Mouse (Mus musculus): Measurements from ENCODE around the gene Mical2. TPM values are rescaled to one million over a fixed set of nuclear protein-coding genes. Genes with fewer than 3 reads are reported as not detected.

Gene Mical2
- polyA plus RNA-seq, 1 experiment: 58.2 TPM

DNA sequence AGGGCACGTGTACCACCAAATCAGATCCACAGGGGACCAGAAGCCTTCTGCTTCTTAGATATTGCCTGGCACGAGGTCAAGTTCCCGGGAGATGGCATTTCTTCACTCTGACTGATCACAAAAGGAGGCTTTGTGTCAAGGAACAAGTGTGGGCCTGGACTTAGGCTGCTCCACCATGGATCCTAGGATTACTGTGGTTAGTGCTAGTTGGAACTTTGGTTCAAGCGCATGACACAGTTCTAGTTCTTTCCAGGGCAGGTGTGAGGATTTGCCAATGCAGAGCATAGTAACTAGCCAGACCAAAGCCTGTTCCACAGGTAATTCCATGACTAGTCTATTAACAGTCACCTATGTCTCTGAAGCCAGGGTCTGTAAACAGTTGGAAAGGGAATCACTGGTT lies 20.8 kb downstream of the Mical2 start:
- 57% methylated on average over 4 of the region's 4 CpGs for WGBS
- TF ChIP-seq POLR2A (IDR thresholded peaks at IDR 0.05; ENCODE audit: borderline replicate concordance, extremely low read depth, low read depth, low read length) (no peak), CTCF (IDR thresholded peaks at IDR 0.05; ENCODE audit: insufficient read depth, low read length) (no peak)

DNA sequence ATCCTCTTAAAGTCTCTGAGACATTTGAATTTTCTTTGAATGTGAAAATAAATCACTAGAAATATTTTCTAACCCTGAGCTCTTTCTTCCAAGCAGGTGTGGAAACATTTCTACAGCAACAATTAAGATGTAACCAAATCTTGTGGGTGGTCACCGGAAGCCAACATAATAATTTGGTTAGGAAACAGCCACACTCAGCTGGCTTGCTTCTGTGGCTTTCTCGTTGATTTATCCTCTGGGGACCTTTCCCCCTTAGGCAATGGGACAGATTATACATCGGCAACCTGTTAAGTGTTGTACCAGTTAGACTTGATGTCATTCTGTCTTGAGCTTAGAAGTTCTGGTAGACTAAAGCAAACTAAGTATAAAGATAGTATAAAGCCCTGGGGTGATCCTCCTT lies 22.2 kb downstream of the Mical2 start:
- H3K4me1 ChIP-seq (ENCODE audit: control insufficient read depth, insufficient read depth, low read length): peaks cover 41% of the 10 kb centered on the region
- DNase-seq: no peak
- no peak overlapping the region for H3K4me3 ChIP-seq (replicated peaks; ENCODE audit: extremely low read depth, low read depth, low read length)
- TF ChIP-seq CTCF (IDR thresholded peaks at IDR 0.05; ENCODE audit: insufficient read depth, low read length) (no peak), POLR2A (IDR thresholded peaks at IDR 0.05; ENCODE audit: borderline replicate concordance, extremely low read depth, low read depth, low read length) (no peak)
- WGBS: 66% methylated on average over 3 of the region's 3 CpGs

More for the DNA sequence above, 20.8 kb downstream of the Mical2 start:
- no peak for DNase-seq
- Histone ChIP-seq H3K4me3 (replicated peaks; ENCODE audit: extremely low read depth, low read depth, low read length) (no peak overlapping the region), H3K4me1 (ENCODE audit: control insufficient read depth, insufficient read depth, low read length) (peaks cover 33% of the 10 kb centered on the region)

DNA sequence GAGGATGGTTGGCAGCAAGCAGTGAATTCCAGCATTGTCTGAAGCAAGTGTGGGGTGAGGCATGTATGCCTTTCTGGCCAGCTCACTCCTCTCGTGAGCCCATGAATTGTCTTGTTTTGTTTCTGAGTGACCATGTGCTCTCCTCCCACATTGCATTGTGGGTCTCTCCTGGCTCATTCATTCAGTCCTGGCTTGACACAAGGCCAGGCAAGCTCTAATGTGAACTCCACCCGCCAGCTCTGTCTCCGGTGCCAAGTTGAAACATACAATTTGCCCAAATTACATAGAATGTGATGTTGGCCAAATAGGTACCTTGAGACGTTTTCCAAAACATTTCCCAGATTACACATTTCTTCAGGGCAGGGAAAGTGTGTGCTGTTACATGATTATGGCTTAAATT lies 23.8 kb downstream of the Mical2 start:
- Histone ChIP-seq H3K4me1 (ENCODE audit: control insufficient read depth, insufficient read depth, low read length) (peaks cover 42% of the 10 kb centered on the region), H3K4me3 (replicated peaks; ENCODE audit: extremely low read depth, low read depth, low read length) (no peak overlapping the region)
- no peak for DNase-seq
- WGBS: 37% methylated on average over 4 of the region's 4 CpGs
- TF ChIP-seq POLR2A (IDR thresholded peaks at IDR 0.05; ENCODE audit: borderline replicate concordance, extremely low read depth, low read depth, low read length) (no peak), CTCF (IDR thresholded peaks at IDR 0.05; ENCODE audit: insufficient read depth, low read length) (no peak)

DNA sequence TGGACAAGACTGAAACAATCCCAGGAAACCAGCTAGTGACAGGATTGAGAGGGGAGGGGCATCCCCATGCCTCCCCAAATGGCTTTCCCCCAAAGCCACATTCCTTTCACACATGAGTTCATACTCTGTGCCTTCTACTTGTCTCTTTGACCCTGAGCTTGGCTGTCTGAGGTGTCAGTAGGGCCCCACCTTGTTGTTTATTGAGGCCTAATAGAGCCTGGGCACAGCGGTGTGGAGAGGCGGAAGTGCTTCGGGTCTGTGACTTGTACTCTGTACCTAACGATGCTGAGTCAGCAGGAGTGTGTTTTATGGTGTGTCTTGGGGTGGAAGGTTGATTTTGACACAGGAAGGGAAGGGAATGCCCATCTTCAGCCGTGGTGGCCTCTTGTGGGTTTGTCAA lies 26.4 kb downstream of the Mical2 start:
- H3K4me1 ChIP-seq (ENCODE audit: control insufficient read depth, insufficient read depth, low read length): peaks cover 30% of the 10 kb centered on the region
- 24% methylated on average over 5 of the region's 5 CpGs for WGBS
- H3K4me3 ChIP-seq (replicated peaks; ENCODE audit: extremely low read depth, low read depth, low read length): no peak overlapping the region
- DNase-seq: no peak
- TF ChIP-seq POLR2A (IDR thresholded peaks at IDR 0.05; ENCODE audit: borderline replicate concordance, extremely low read depth, low read depth, low read length) (no peak), CTCF (IDR thresholded peaks at IDR 0.05; ENCODE audit: insufficient read depth, low read length) (no peak)

DNA sequence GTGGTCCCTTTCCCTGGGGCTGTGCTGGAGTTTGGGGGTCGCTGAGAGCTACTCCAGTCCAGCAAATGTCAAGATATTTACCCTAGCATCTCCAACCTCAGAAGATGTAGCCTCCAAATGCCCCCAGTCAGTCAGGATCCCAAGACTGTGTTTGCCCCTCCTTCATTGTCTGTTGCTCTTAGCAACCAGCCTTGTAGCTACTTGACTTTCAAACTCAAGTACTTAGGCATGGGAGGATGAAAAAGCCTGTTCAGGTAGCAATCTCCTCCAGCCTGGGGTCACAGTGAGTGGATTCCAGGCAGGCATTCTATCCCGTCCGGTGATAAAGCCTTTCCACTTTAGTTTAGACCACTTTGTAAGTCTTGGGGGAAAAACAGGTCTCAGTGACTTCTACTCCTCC lies 28.6 kb downstream of the Mical2 start:
- DNase-seq: no peak
- Histone ChIP-seq H3K4me1 (ENCODE audit: control insufficient read depth, insufficient read depth, low read length) (peaks cover 35% of the 10 kb centered on the region), H3K4me3 (replicated peaks; ENCODE audit: extremely low read depth, low read depth, low read length) (no peak overlapping the region)
- 71% methylated on average over 3 of the region's 3 CpGs for WGBS
- TF ChIP-seq CTCF (IDR thresholded peaks at IDR 0.05; ENCODE audit: insufficient read depth, low read length) (no peak), POLR2A (IDR thresholded peaks at IDR 0.05; ENCODE audit: borderline replicate concordance, extremely low read depth, low read depth, low read length) (no peak)

DNA sequence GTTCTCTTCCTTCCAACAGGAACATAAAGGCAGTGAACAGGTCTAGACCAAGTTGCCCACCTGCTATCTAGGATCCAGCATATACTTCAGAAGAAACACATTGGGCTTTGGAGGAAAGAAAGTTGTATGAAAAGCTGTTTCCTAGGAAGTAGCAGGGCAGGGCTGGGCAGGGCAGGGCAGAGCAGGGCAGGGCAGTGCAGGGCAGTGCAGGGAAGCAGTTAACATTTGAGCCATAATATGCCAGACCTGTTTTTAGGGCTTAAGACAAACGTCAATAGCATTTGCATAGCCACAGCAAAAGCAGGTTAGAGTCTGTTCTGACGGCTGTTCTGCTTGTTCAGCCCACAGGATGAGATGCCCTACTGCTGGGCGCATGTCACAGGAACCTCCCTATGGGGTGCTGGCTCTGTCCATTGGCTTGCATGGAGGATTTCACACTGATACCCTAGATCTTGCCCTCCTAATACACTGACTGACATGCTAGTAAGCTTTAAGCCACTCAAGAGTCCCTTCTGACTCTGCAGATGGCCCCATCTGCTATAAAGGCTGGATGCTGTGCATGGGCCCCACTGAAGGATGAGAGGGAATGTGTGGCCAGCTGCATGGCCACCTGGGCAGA lies 29.7 kb downstream of the Mical2 start:
- no peak overlapping the region for H3K4me3 ChIP-seq (replicated peaks; ENCODE audit: extremely low read depth, low read depth, low read length)
- TF ChIP-seq CTCF (IDR thresholded peaks at IDR 0.05; ENCODE audit: insufficient read depth, low read length): no peak
- TF ChIP-seq POLR2A (IDR thresholded peaks at IDR 0.05; ENCODE audit: borderline replicate concordance, extremely low read depth, low read depth, low read length): no peak
- WGBS: 56% methylated on average over 3 of the region's 3 CpGs
- peaks cover 33% of the 10 kb centered on the region for H3K4me1 ChIP-seq (ENCODE audit: control insufficient read depth, insufficient read depth, low read length)
- no peak for DNase-seq

DNA sequence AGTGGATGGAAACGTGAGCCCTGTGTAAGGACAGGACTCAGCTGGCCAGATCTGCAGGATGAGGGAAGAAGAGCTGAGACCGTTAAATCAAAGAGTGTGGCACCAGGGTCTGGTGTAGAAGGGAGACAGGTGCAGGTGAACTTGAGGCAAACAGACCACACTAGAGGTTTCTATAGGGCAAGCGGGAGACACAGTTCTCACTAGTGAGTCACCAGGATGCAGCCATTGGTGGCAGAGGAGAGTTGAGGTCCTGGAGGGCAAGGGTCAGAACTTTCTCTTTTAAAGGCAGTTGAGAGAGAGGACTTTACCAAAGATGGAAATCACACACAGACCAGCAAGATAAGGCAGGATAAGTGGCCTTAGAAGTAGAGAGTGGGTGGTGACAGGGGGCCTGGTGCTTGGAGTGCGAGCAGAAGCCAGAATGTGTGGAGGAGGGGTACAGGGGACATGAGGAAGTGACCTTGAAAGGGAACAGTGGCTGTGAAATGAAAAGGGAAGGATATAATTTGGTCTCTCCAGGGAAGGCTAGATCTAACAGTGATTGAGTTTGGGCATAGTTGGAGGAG lies 32.8 kb downstream of the Mical2 start:
- Histone ChIP-seq H3K4me1 (ENCODE audit: control insufficient read depth, insufficient read depth, low read length) (peaks cover 20% of the 10 kb centered on the region), H3K4me3 (replicated peaks; ENCODE audit: extremely low read depth, low read depth, low read length) (no peak overlapping the region)
- no peak for TF ChIP-seq CTCF (IDR thresholded peaks at IDR 0.05; ENCODE audit: insufficient read depth, low read length)
- TF ChIP-seq POLR2A (IDR thresholded peaks at IDR 0.05; ENCODE audit: borderline replicate concordance, extremely low read depth, low read depth, low read length): no peak
- no peak for DNase-seq
- WGBS: 47% methylated on average over 4 of the region's 4 CpGs

DNA sequence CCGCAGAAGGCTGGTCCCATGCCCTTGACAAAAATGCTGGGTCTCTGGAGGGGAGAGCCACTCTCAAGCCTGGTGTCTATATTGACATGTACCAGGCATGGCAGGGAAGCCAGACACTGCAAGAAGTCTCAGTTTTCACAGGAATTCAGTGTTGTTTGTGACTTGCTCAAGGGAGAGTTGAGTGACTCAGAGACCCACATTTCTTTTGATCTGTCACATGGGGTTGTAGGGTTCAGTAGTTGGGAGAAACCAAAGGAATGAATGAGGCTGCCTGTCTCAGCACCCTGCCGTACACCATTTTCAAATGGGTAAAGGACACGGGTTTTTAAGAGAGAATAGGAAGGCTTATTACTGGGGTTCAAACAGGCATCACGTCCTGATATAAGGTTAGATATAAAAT lies 33.6 kb downstream of the Mical2 start:
- Histone ChIP-seq H3K4me1 (ENCODE audit: control insufficient read depth, insufficient read depth, low read length) (peaks cover 25% of the 10 kb centered on the region), H3K4me3 (replicated peaks; ENCODE audit: extremely low read depth, low read depth, low read length) (no peak overlapping the region)
- WGBS: 90% methylated on average over 4 of the region's 4 CpGs
- DNase-seq: no peak
- no peak for TF ChIP-seq POLR2A (IDR thresholded peaks at IDR 0.05; ENCODE audit: borderline replicate concordance, extremely low read depth, low read depth, low read length)
- no peak for TF ChIP-seq CTCF (IDR thresholded peaks at IDR 0.05; ENCODE audit: insufficient read depth, low read length)

DNA sequence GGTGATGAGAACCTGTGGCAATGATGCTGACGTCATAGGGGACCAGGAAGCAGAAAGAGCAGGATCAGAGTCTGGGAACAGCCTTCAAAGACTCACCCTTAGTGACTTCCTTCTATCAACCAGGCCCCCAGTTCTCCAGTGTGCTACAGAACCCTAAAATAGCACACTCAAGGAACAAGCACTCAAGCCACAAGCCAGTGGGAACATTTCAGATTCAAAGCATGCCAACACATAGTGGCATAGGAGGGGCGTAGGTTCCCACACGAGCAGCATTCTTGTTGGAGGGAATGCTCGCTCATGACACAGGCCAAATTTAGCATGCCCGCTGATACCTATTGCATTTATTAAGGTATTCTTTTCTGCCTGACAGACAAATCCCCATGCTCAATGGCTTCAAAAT lies 35.5 kb downstream of the Mical2 start:
- TF ChIP-seq POLR2A (IDR thresholded peaks at IDR 0.05; ENCODE audit: borderline replicate concordance, extremely low read depth, low read depth, low read length): no peak
- no peak for TF ChIP-seq CTCF (IDR thresholded peaks at IDR 0.05; ENCODE audit: insufficient read depth, low read length)
- no peak for DNase-seq
- WGBS: 67% methylated on average over 5 of the region's 5 CpGs
- no peak overlapping the region for H3K4me3 ChIP-seq (replicated peaks; ENCODE audit: extremely low read depth, low read depth, low read length)
- peaks cover 22% of the 10 kb centered on the region for H3K4me1 ChIP-seq (ENCODE audit: control insufficient read depth, insufficient read depth, low read length)

DNA sequence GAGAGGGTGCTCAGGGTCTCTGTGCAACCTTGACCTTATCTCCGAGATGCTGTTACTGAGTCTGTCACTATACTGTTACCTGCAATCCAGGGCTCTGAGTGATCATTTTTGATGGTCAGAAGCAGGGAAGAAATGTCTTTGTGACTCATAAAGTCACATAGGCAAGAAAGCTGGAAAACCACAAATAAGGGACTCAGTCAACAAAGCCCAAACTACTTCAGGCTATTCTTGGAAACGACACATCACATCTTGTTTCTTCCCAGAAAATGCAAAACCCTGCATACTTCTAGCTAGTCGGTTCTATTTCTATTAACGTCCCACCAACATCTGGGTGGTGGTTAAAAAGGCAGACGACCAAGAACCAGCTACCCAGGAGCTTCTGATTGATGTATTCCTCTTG lies 41.6 kb downstream of the Mical2 start:
- no peak for DNase-seq
- Histone ChIP-seq H3K4me1 (ENCODE audit: control insufficient read depth, insufficient read depth, low read length) (peaks cover 39% of the 10 kb centered on the region), H3K4me3 (replicated peaks; ENCODE audit: extremely low read depth, low read depth, low read length) (no peak overlapping the region)
- TF ChIP-seq CTCF (IDR thresholded peaks at IDR 0.05; ENCODE audit: insufficient read depth, low read length) (no peak), POLR2A (IDR thresholded peaks at IDR 0.05; ENCODE audit: borderline replicate concordance, extremely low read depth, low read depth, low read length) (no peak)
- 63% methylated on average over 5 of the region's 5 CpGs for WGBS

Measured in lung, adult 2 months (tissue).